Mouse (Mus musculus): ENCODE measurements around the gene Med13l. TPM values are rescaled to one million over a fixed set of nuclear protein-coding genes. Genes with fewer than 3 reads are reported as not detected.
A peak's percentile ranks its signal among the peaks of the same experiment; 100 is the strongest.

Gene Med13l
- total RNA-seq (2021) = 10 to 100 TPM; 74.8 to 75.7 TPM
- long read RNA-seq, experiment 1, partial matches to known transcripts = 3 of 4 reads
- long read RNA-seq, experiment 1, other reads (novel, unspliced or antisense) = 1 of 4 reads
- long read RNA-seq, experiment 2, partial matches to known transcripts = 6 of 12 reads
- long read RNA-seq, experiment 2, other reads (novel, unspliced or antisense) = 6 of 12 reads

DNA sequence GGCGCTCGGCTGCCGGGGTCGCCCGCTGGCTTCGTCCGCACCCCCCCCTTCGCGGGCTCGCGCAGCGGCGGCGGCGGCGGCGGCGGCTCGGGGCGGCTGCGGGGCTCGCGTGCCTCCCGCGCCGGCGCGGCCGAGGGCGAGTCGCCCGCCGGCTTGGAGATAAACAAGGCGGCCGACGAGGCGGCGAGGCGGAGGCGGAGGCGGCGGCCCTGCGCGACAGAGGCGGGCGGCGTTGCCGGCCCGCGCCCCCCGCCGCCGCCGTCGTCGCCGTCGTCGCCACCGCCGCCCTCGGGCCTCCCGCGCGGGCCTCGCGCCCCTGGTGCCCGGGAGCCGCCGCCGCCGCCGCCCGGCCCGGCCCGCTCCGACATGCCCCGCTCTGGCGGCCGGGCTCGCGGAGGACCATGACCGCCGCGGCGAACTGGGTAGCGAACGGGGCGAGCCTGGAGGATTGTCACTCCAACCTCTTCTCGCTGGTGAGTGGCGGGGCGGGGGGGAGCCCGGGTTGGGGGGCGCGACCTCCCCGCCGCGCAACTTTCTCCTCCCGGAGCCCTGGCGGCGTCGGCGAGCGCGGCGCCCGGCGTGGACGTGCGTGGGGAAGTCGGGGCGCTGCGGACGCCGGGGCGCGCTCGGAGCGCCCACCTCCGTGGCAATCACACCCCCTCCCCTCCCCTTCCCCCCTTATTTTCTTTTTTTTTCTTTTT lies at the start of gene Med13l:
TSS of gene Med13l (plus strand) at position 295 of the 701 bp plus-strand sequence.
- peak; percentile 40 to 59 for DNase-seq (ENCODE audit: low spot score in 2 of 2)

DNA sequence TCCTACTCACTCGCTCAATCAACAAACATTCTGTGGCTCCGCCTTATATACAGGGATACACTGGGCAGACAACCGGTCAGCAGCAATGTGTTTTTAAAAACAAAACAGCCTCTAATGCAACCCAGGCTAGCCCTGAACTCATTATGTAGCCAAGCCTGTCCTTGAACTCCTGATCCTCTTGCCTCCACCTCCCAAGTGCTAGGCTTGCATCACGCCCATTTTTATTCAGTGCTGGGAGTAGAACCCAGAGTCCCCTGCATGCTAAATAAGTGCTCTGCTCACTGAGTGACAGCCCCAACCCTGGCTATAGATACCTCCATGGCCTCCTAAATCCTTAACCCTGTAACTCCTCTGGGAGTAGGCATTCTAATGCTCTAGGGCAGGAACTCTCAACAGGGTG lies 49.5 kb upstream of the Med13l start:
- no peak for DNase-seq (ENCODE audit: low spot score in 2 of 2)

DNA sequence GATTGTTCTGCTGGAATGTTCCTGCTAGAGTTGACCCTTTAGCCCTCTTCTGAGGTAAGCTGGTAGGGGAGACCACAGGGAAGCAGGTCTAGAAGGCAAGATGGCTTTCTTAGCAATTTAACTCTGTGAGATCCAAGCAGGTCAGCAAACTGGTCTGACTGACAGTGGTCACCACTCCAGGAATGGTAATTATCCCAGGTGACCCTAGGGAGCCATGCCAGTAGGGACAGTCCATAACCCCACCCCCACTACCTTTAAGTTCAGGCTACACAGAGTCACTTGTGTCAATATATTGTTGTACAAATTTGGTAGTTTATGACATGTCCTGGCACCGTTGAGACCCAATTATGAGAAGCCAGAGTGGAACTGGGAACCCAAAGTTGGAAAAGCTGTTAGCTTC lies 47.5 kb upstream of the Med13l start:
- peak in 1 of 2 experiments; percentile 37 for DNase-seq (ENCODE audit: low spot score in 2 of 2)

DNA sequence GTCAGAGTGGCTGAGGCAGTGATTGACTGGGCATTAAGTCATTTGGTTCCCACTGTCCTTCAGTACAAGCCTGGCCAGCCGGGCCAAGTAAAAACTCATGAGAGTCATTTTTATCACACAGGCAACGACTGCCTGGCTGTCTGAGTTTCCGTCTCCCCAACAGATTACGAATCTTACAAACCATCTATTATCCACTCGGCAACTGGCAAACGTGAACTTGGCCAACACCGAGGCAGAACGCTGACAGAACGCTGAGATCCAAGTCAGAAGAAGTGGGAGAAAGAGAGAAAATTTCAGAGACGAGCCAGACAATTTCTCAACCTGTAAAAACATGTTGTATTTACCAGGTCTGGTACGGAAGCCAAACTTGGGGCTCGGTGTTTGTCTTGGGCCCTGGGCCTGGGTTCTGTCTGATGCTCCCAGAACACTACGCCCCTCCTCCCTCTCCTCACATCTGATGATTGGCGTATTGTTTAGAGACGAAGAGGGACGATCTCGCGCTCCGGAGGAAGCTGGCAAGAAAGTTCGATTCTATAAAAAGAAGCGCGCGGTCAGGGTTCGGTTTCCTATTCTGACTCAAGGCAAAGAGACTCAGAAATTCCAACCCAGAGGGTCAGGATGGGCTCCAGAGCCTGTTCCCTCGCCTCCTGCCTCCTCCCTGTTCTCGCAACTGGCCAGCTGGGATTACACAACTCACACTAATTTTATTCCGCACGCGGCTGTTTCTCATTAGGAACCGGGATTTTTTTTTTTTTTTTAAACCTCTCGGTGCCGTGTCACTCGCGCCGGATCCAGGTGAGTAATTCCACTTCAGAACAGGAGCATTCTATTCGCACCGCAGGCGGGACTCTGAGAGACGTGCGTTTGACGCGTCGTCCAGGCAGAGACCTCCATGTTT lies 46.6 kb upstream of the Med13l start:
- DNase-seq (ENCODE audit: low spot score in 2 of 2) = peak; percentile 52 to 63

DNA sequence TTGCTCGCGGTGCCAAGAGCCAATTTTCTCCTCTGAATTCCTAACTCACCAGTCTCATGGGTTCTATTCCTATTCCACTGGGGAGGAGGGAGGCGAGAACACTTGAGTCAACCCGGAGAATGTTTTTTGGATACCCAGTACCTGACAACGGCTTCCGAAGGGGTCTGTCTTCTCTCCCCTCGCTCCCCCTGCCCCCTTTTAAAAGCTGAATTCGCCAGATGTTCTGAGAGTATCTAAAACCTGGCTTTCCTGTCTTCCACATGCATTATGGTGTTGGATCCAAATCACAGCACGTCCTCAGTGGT lies 46.0 kb upstream of the Med13l start:
- DNase-seq (ENCODE audit: low spot score in 2 of 2) = no peak

DNA sequence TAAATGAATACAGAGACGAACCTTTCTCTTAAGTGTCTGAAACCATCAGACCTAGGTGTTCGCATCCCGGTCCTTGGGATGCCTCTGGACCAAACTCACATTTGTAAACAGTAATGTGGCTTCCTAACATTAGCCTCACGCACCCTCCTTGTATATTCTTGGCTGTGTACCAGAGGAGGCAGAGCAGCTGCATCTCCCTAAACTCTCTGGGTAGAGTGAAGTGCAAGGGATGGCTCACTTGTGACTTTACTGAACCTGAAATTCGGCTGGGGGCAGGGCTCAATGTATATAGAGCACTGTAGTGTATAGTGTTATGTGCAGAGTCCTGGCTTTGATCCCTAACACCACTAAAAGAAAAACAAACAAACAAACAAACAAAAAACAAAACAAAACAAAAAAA lies 45.6 kb upstream of the Med13l start:
- DNase-seq (ENCODE audit: low spot score in 2 of 2) = no peak

DNA sequence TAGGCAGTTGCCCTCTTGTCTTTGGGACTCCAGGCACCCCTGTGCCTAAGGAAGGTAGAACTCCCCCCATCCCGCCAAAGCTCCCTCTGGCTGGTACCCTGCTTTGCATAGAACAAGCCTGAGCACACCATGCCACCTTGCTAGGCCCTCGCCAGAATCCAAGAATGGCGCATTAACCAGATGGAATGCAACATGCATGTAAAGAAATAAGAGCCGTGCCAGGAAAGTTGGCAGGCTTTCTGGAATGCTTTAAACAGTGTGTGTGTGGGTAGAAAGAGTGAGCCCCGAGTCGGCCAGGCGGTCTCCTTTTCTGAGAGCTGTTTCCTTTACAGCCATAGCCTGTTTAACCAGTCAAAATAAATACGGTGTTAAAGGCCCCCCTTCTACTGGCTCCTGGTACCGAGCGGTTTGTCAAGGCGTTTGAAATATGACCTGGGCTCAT lies 45.2 kb upstream of the Med13l start:
- DNase-seq (ENCODE audit: low spot score in 2 of 2) = peak; percentile 20 to 56

DNA sequence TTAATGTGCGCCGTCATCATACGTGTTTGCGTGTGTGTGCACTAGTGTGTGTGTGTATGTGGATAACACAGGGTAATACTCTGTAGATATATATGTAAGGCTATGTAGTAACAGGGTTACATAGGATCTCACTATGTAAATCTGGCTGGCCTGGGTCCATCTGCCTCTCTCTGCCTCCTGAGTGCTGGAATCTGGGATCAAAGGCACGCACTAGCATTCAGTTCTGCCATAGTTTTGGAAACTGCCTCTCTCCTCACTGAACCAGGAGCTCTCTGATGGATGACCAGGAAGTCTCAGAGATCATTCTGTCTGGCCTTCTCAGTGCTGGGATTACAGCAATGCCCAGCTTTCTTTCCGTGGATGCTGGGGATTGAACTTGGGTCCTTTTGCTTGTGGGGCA lies 44.4 kb upstream of the Med13l start:
- DNase-seq (ENCODE audit: low spot score in 2 of 2) = no peak

DNA sequence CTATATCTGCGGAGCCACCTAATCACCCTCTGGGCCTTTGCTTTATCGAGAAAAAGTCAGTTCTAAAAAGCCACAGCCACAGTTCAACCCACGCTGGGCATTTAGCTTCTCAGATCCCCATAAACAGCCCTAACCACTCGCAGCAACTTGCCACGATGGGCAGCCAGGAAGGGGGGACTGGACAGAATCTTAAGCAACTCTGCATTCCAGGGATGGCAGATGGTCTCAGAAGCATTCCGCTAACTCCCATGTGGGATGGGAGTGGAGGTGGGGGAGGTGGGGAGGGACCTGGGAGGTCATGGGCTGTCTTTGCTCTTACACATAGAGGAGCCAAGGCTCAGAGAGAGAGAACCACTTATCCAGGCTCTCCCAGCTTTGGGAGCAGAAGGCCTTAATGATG lies 44.0 kb upstream of the Med13l start:
- no peak for DNase-seq (ENCODE audit: low spot score in 2 of 2)

DNA sequence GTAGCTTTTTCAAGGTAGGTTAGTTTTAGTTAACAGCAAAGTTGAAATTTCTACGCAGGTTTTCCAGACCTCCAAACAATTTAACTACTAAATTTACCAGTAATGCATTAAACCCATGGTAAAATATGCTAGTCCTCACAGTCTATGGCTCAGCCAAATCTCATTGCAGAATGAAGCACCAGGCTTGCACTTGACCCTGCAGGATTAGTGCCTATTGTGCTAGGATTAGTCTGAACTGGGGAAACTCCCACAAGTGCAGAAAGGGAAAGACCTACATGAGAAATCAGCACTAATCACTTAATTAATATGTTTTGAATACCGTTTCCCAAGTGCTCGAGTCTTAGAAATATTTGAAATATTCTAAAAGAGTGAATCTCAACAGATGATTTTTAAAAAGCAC lies 40.0 kb upstream of the Med13l start:
- DNase-seq (ENCODE audit: low spot score in 2 of 2) = no peak

DNA sequence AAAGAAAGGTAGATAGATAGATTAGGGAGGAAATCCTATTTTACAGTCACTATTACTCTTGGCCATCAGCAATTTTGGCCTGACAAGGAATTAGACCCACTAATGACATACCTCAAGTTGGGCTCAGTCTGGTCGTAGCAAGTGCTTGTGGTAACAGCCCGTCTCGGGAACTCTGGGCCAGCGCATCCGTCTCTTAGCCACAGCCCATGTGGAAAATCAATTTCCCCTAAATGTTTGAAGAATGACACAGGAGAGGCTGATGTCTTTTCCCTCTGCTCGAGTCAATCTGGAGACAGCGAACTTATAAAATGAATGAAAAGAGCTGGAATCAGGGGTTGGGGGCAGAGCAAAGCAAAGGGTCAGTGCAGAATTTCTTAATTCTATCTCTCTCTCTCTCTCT lies 36.1 kb upstream of the Med13l start:
- no peak for DNase-seq (ENCODE audit: low spot score in 2 of 2)

DNA sequence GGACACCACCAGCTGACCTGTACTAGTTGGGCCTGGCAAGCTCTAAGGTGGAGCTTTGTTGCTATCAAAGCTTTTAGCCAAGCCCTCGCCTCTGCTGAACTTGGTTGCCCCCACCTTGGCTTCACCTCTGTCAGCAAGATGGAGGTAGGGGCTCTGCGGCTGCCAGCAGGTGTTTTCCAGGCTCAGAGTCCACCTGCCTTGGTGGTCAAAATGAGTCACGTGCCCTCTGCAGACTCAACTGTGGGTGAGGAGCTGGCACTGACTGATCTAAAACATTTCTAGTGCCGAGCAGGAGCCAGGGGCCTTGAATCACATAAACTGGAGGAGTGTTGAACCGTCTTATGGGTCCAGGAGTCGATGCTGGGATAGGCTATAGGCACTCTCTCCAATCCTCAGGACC lies 34.8 kb upstream of the Med13l start:
- DNase-seq (ENCODE audit: low spot score in 2 of 2) = no peak

DNA sequence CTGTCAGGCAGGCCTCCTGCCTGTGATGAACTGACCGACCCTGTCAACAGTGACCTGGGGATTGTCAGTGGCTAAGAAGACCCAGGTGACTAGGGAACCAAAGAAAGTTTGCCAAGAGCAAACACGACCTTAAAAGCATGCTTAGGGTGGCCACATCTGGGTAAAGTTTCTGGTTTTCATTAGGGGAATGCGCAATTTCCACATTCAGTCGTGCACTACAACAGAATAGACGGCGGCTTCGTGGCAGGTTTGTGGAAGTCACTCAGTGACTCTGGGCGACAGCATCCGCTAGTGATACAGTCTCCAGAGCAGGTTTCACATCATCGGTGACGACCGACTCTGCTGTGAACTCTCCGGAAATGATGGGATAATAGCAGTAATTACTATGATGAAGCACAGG lies 34.0 kb upstream of the Med13l start:
- no peak for DNase-seq (ENCODE audit: low spot score in 2 of 2)

DNA sequence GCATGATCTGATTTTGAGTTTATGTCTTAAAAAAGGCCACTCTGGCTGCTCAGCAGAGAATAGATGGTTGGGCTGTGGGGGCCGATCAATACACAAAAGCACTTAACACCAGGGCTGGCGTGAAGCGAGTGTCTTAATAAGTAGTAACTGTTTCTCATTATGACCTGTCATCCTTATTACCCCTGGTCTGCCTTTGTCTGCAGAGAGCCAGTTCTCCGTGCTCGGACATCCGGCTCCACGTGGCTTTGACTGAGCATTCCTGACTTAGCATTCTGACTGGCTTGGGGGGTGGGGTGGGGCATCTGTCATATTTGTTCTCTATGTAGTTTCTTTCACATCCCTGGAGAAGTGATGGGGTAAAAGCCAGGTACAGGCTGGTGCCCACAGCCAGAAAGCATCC lies 31.2 kb upstream of the Med13l start:
- no peak for DNase-seq (ENCODE audit: low spot score in 2 of 2)

DNA sequence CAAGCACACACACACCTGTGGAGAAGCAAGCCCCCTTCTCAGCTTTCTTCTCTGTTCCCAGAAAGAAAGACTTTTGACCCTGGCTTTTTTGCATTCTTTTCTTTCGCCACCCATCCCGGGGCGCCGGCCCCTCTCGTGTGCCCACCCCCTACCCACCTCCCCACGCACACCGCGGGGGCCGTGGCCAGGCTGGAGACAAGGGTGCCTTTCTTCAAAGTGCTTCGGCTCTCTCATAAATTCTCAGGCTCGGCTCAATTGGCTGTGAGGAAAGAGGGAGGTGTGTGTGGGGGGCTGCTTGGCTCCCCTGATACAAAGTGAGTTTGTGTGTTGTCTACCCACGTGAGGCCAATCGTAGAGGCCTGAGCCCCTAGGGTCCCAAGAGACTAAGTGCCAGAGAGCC lies 28.4 kb upstream of the Med13l start:
- no peak for DNase-seq (ENCODE audit: low spot score in 2 of 2)

DNA sequence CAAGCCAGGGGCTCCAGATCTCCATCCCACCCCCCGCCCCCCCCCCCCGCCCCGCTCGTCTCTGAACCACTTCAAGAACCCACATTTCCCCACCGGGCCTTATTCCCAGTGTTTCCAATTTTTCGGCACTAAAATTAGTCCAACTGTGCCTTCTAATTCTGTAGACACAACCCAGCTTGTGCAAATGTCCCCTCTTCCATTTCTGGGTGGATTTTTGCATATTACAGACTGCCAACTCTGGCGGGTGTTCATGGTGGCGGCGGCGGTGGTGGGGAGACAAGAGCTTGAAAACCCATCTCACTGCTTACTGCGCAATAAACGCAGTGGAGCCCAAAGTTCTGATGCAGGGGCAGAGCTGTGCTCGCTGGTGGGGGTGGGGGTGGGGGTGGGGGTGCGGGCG lies 27.8 kb upstream of the Med13l start:
- DNase-seq (ENCODE audit: low spot score in 2 of 2) = peak; percentile 27 to 83

DNA sequence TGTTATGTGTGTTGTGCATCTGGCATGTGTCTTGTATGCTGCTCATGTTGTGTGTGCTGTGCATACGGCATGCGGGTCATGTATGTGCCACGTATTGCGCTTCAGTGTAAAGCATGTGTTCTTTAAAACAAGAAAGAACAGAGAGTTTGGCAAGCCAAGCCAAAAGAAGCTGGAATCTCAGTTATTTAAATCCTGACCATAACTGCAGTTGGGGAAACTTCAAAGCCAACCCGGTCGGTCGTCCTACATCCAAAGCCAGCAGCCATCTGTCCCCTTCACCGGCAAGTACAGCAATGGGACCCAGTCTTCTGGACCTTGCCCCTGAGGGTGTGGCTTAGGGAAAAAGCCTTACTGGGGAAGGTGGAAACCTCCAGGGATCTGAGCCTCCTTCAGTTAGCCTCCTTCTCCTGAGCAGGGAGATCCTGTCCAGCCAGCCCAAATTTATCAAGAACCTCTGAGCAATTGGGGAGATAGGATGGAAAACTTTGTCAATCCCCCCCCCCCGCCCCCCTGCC lies 26.0 kb upstream of the Med13l start:
- DNase-seq (ENCODE audit: low spot score in 2 of 2) = no peak

DNA sequence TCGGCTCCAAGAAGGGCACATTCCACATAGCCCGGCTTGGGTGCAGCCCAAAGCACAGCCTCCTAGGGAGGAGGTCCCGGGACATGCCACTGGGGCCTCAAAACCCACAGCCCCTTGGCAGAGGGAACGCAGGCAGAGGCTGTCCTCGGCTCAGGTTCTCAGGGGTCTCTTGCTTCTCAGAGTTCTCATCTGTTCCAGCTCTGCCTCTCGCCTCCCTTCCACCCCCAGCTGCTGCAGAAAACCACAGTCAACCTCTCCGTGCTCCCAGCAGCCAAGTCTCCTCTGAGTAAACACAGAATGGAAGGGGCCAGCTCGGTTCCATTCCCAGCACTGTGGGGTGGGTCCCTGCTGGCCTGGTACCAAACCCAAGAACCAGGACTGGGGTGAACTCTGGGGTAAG lies 25.3 kb upstream of the Med13l start:
- no peak for DNase-seq (ENCODE audit: low spot score in 2 of 2)

DNA sequence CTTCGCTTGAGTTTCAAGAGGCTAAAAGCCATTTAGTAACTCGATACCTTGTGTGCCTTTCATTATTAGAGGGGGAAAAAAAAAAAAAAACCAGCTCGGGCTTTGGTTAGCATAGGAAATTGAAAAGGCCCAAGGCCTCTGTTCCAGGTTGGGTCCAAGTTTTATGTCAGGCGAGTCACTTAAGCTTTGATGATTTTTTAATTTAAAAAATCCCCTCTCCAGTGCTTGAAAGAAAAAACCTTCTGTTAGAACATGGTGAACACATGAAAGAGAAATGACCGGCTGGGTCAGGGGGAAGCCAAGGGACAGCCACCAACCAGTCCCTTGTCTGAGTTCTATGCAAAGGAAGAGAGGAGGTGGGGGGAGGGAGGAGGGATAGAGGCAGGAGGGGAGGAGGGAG lies 22.0 kb upstream of the Med13l start:
- DNase-seq (ENCODE audit: low spot score in 2 of 2) = no peak

DNA sequence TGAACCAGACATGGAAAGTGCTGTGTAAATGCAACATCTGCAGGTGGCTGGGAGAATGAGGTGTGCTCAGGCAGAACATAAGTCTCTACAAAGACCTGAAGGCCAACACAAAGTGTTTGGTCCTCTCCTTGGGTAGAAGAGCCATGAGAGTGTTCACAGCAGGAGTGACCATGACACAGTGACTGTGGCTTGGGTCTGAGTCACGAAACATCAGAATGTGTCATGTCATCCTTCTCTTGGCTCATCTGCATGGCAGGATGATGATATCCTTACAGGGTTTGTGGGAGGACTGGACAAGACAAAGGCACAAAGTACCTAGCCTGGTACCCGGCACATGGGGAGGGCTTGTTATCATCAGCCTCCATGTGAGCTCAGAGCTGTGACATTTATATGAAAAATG lies 16.7 kb upstream of the Med13l start:
- no peak for DNase-seq (ENCODE audit: low spot score in 2 of 2)

DNA sequence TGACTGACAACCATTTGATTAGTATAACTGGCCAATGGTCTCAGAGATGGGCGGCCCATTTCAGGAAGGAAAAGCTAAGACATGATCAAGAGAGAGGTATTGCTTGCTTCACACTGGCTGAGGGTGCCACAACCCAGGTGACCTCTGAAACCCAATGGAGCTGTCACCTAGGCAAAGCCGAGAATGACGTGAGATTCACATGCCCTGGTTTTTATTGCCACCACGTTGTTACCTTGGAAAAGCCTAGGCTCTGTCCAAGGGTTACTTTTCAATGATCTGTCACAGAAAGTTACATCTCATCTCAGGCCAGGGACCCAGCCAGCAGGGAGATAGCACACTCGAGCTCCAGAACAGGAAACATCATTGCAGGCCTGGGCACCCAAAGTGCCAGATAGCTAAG lies 10.0 kb upstream of the Med13l start:
- no peak for DNase-seq (ENCODE audit: low spot score in 2 of 2)

DNA sequence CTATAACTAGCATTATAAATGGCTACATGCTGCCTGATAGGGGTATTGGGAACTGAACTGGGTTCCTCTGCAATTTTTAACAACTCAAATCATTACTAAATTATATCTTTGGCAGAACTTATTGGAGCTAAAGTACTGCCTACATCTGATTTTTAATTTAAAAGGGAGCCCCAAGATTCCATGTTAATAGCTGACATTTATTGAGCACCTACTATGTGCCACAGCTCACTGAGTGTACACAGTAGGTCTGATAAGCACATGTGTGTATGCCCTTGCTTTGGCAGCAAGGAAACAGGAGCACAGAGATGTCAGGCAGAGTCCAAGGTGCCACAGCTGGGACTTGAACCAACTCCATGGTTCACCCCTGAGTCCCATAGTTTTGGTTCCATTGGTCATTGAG lies 7.2 kb upstream of the Med13l start:
- DNase-seq (ENCODE audit: low spot score in 2 of 2) = no peak
